Mouse (Mus musculus): ENCODE measurements around the gene Atp7a.

Gene Atp7a

GRCm38 (mm10) chrX:106082518-106082917 lies 55.4 kb downstream of the Atp7a start:
- no peak for DNase-seq

- no peak for DNase-seq
Observed at GRCm38 (mm10) chrX:106085132-106085531, 58.1 kb downstream of the Atp7a start.

GRCm38 (mm10) chrX:106085564-106085963 lies 58.5 kb downstream of the Atp7a start:
- no peak for DNase-seq

GRCm38 (mm10) chrX:106092939-106093338 lies 65.9 kb downstream of the Atp7a start:
- no peak for DNase-seq

GRCm38 (mm10) chrX:106105464-106105863 lies 78.4 kb downstream of the Atp7a start:
- DNase-seq = peak; percentile 5 to 19

GRCm38 (mm10) chrX:106113881-106114280 lies 86.8 kb downstream of the Atp7a start:
- DNase-seq = no peak

GRCm38 (mm10) chrX:106114674-106115073 lies 87.6 kb downstream of the Atp7a start:
- DNase-seq = no peak

- DNase-seq = no peak
Observed at GRCm38 (mm10) chrX:106122823-106123222, 95.7 kb downstream of the Atp7a start.

GRCm38 (mm10) chrX:106128283-106128682 lies 101.2 kb downstream of the Atp7a start:
- no peak for DNase-seq

GRCm38 (mm10) chrX:106129877-106130276 lies 102.8 kb downstream of the Atp7a start:
- DNase-seq = no peak

- no peak for DNase-seq
Observed at GRCm38 (mm10) chrX:106134916-106135315, 107.8 kb downstream of the Atp7a start.

GRCm38 (mm10) chrX:106135484-106135883 lies 108.4 kb downstream of the Atp7a start:
- DNase-seq = peak; percentile 3 to 14

- peak; percentile 28 to 41 for DNase-seq
Observed at GRCm38 (mm10) chrX:106135916-106136575, 109.0 kb downstream of the Atp7a start.

GRCm38 (mm10) chrX:106139309-106140070 lies 112.4 kb downstream of the Atp7a start:
- DNase-seq = peak; percentile 32 to 41

GRCm38 (mm10) chrX:106142936-106143335 lies 115.9 kb downstream of the Atp7a start, which contains the start of gene Tlr13:
TSS of gene Tlr13 (plus strand) at chrX:106143204.
- no peak for DNase-seq

GRCm38 (mm10) chrX:106148185-106148584 lies 121.1 kb downstream of the Atp7a start:
- DNase-seq = no peak

- DNase-seq = no peak
Observed at GRCm38 (mm10) chrX:106149460-106149859, 122.4 kb downstream of the Atp7a start.

GRCm38 (mm10) chrX:106154180-106154586 lies 127.1 kb downstream of the Atp7a start:
- DNase-seq = no peak

GRCm38 (mm10) chrX:106155892-106156291 lies 128.8 kb downstream of the Atp7a start:
- no peak for DNase-seq

- DNase-seq = no peak
Observed at GRCm38 (mm10) chrX:106163995-106164394, 136.9 kb downstream of the Atp7a start.

- no peak for DNase-seq
Observed at GRCm38 (mm10) chrX:106164555-106164954, 137.5 kb downstream of the Atp7a start.

GRCm38 (mm10) chrX:106165089-106165488 lies 138.0 kb downstream of the Atp7a start:
- DNase-seq = peak; percentile 8 to 12

GRCm38 (mm10) chrX:106171106-106171852 lies 144.2 kb downstream of the Atp7a start:
- DNase-seq = peak; percentile 72 to 77

- no peak for DNase-seq
Observed at GRCm38 (mm10) chrX:106171853-106172154, 144.7 kb downstream of the Atp7a start.

Data from B cell, adult 2 months (primary cell).